8 mouse cellular contexts compared by ENCODE assay signal in the genomic region with DNA sequence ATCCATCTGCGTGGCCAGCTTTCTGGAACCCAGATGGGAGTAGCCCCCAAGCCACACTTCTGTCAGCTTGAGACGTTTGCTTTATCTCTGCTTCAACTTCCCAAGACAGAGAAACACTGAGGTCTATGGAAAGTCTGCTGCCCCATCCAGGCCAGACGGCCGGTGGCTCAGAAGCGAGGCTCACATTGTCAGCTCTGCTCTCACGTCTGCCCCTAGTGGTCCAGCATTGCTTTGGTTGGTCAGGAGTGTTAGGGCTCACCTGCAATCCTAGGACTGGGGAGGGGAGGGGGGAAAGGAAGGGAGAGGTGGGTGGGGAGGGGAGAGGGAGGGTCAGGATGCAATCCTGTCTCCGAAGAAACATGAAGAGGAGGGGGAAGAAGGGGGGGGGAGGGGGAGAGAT. TPM values are rescaled to one million over a fixed set of nuclear protein-coding genes. Genes with fewer than 3 reads are reported as not detected.
DNase-seq lines count a peak whose midpoint lies in the region; ATAC-seq lines count a peak whose summit lies in the region.

No protein-coding gene starts in this region.

- peaks cover 11% of the 10 kb centered on the region for H3K4me1 ChIP-seq in forebrain, embryonic 11.5 days (replicated peaks; ENCODE audit: control insufficient read depth, insufficient read depth, low read length)
- 0 out of 2 replicates have a peak, but pooled peaks cover 8% of the 10 kb centered on the region for H3K4me1 ChIP-seq in forebrain, embryonic 15.5 days
- H3K4me1 ChIP-seq in midbrain, embryonic 11.5 days (ENCODE audit: control insufficient read depth, insufficient read depth, low read length) = peaks cover 13% of the 10 kb centered on the region
- H3K4me1 ChIP-seq in midbrain, embryonic 16.5 days (ENCODE audit: control insufficient read depth, insufficient read depth, low read length) = peaks cover 11% of the 10 kb centered on the region

- H3K27me3 ChIP-seq in forebrain, embryonic 11.5 days (ENCODE audit: control insufficient read depth, insufficient read depth, low read length) = no peaks in the 10 kb centered on the region
- H3K27me3 ChIP-seq in forebrain, embryonic 15.5 days = no peaks in the 10 kb centered on the region
- H3K27me3 ChIP-seq in midbrain, embryonic 11.5 days (ENCODE audit: control insufficient read depth, insufficient read depth, low read length) = no peaks in the 10 kb centered on the region
- H3K27me3 ChIP-seq in midbrain, embryonic 16.5 days (ENCODE audit: control insufficient read depth, insufficient read depth, low read depth, low read length) = no peaks in the 10 kb centered on the region
- no peaks in the 10 kb centered on the region for H3K27me3 ChIP-seq in splenic B cell, adult 2 months (ENCODE audit: control insufficient read depth, insufficient read depth, low read length, poor library complexity, severe bottlenecking)

- H3K4me2 ChIP-seq in forebrain, embryonic 11.5 days (ENCODE audit: low read depth, low read length, severe bottlenecking) = no peak overlapping the region
- H3K4me2 ChIP-seq in forebrain, embryonic 15.5 days (replicated peaks) = no peak overlapping the region
- H3K4me2 ChIP-seq in midbrain, embryonic 11.5 days = no peak overlapping the region
- H3K4me2 ChIP-seq in midbrain, embryonic 16.5 days (ENCODE audit: low read length) = no peak overlapping the region

- no peak overlapping the region for H3K4me3 ChIP-seq in forebrain, embryonic 11.5 days (ENCODE audit: low read depth, low read length)
- no peak overlapping the region for H3K4me3 ChIP-seq in forebrain, embryonic 15.5 days
- no peak overlapping the region for H3K4me3 ChIP-seq in midbrain, embryonic 11.5 days (ENCODE audit: low read depth, low read length)
- no peak overlapping the region for H3K4me3 ChIP-seq in midbrain, embryonic 16.5 days (ENCODE audit: low read depth, low read length)

- no peaks in the 10 kb centered on the region for H3K36me3 ChIP-seq in forebrain, embryonic 11.5 days (ENCODE audit: control insufficient read depth, insufficient read depth, low read length)
- no peaks in the 10 kb centered on the region for H3K36me3 ChIP-seq in forebrain, embryonic 15.5 days
- H3K36me3 ChIP-seq in midbrain, embryonic 11.5 days (ENCODE audit: control insufficient read depth, insufficient read depth, low read length) = no peaks in the 10 kb centered on the region
- no peaks in the 10 kb centered on the region for H3K36me3 ChIP-seq in midbrain, embryonic 16.5 days (ENCODE audit: control insufficient read depth, insufficient read depth, low read length)
- no peaks in the 10 kb centered on the region for H3K36me3 ChIP-seq in splenic B cell, adult 2 months (ENCODE audit: control insufficient read depth, insufficient read depth, low read length, poor library complexity, severe bottlenecking)

- DNase-seq in forebrain, embryonic 11.5 days (ENCODE audit: low spot score) = peak; percentile 79
- DNase-seq in midbrain, embryonic 11.5 days (ENCODE audit: low spot score, missing footprints) = peak; percentile 89
- peak; percentile 70 to 85 for DNase-seq in cerebellum, postnatal 14 days
- DNase-seq in kidney, postnatal 4 days = peak; percentile 74 to 83
- DNase-seq in splenic B cell, adult 2 months (ENCODE audit: low read depth, low spot score) = peak; percentile 67
- no peak for DNase-seq in left cerebral cortex, postnatal 10 days (ENCODE audit: extremely low spot score in 1 of 2, low spot score in 2 of 2)

- H3K9ac ChIP-seq in forebrain, embryonic 11.5 days (ENCODE audit: low read length) = no peak overlapping the region
- H3K9ac ChIP-seq in forebrain, embryonic 15.5 days (replicated peaks) = no peak overlapping the region
- no peak overlapping the region for H3K9ac ChIP-seq in midbrain, embryonic 11.5 days (ENCODE audit: low read length)
- no peak overlapping the region for H3K9ac ChIP-seq in midbrain, embryonic 16.5 days (ENCODE audit: low read depth, low read length)

- H3K9me3 ChIP-seq in forebrain, embryonic 11.5 days (ENCODE audit: control insufficient read depth, low read length) = no peaks in the 10 kb centered on the region
- H3K9me3 ChIP-seq in forebrain, embryonic 15.5 days = no peaks in the 10 kb centered on the region
- H3K9me3 ChIP-seq in midbrain, embryonic 11.5 days (ENCODE audit: control insufficient read depth, low read length) = no peaks in the 10 kb centered on the region
- H3K9me3 ChIP-seq in midbrain, embryonic 16.5 days (replicated peaks; ENCODE audit: control insufficient read depth, low read length, poor library complexity, severe bottlenecking) = no peaks in the 10 kb centered on the region

- no peak for ATAC-seq in forebrain, embryonic 11.5 days (replicated peaks; ENCODE audit: low FRiP score)
- no peak for ATAC-seq in forebrain, embryonic 15.5 days (replicated peaks)
- no peak for ATAC-seq in midbrain, embryonic 11.5 days (ENCODE audit: low FRiP score)
- no peak for ATAC-seq in midbrain, embryonic 16.5 days

- intact Hi-C loops in left cerebral cortex, postnatal 10 days (cut with DNase I) = no loop called here

- H3K27ac ChIP-seq in forebrain, embryonic 11.5 days (ENCODE audit: low read depth, low read length) = no peak overlapping the region
- no peak overlapping the region for H3K27ac ChIP-seq in forebrain, embryonic 15.5 days (replicated peaks)
- no peak overlapping the region for H3K27ac ChIP-seq in midbrain, embryonic 11.5 days (ENCODE audit: low read depth, low read length)
- no peak overlapping the region for H3K27ac ChIP-seq in midbrain, embryonic 16.5 days (ENCODE audit: low read length)

- 14% methylated on average over 7 of the region's 7 CpGs for WGBS in forebrain, embryonic 11.5 days
- WGBS in forebrain, embryonic 15.5 days = 14% methylated on average over 7 of the region's 7 CpGs
- WGBS in midbrain, embryonic 11.5 days = 17% methylated on average over 7 of the region's 7 CpGs
- 17% methylated on average over 7 of the region's 7 CpGs for WGBS in midbrain, embryonic 16.5 days

RNA-seq across cellular contexts. Expression of gene Plxdc1, which starts 38.8 kb away (rescaled TPM):
- 0.20 TPM in 1 of 2 replicates, not detected in the other for polyA plus RNA-seq in forebrain, embryonic 11.5 days (2014; fragmentation: Nextera tagmentation; extraction: Ambion mirVana)
- 0.65 and 0.89 TPM in 2 replicates for polyA plus RNA-seq in forebrain, embryonic 15.5 days (2015; fragmentation: Nextera tagmentation; extraction: Ambion mirVana)
- polyA plus RNA-seq in midbrain, embryonic 11.5 days (2014; fragmentation: Nextera tagmentation; extraction: Ambion mirVana) = 0.14 TPM in 1 of 2 replicates, not detected in the other
- polyA plus RNA-seq in midbrain, embryonic 16.5 days (2015; fragmentation: Nextera tagmentation; extraction: Ambion mirVana) = 2.7 and 3.1 TPM in 2 replicates
- total RNA-seq in left cerebral cortex, postnatal 10 days (2021) = 1 to 10 TPM; 5.9 to 8.3 TPM

RNA-seq across cellular contexts. Expression of gene Arl5c, which starts 48.6 kb away (rescaled TPM):
- polyA plus RNA-seq in forebrain, embryonic 11.5 days (2014; fragmentation: Nextera tagmentation; extraction: Ambion mirVana) = 10.4 and 12.3 TPM in 2 replicates
- polyA plus RNA-seq in forebrain, embryonic 15.5 days (2015; fragmentation: Nextera tagmentation; extraction: Ambion mirVana) = 6.9 and 7.0 TPM in 2 replicates
- polyA plus RNA-seq in midbrain, embryonic 11.5 days (2014; fragmentation: Nextera tagmentation; extraction: Ambion mirVana) = 6.7 and 8.9 TPM in 2 replicates
- 6.3 and 8.4 TPM in 2 replicates for polyA plus RNA-seq in midbrain, embryonic 16.5 days (2015; fragmentation: Nextera tagmentation; extraction: Ambion mirVana)
- total RNA-seq in left cerebral cortex, postnatal 10 days (2021) = 1 to 10 TPM; 2.6 to 3.7 TPM

Comparison
In these comparisons a context has a peak if more than half of its experiments do, and no peak if none do; other contexts are left out.
1. DNase-seq: peak in forebrain, embryonic 11.5 days (single experiment), midbrain, embryonic 11.5 days (single experiment), cerebellum, postnatal 14 days (2 of 2), kidney, postnatal 4 days (2 of 2) and splenic B cell, adult 2 months (single experiment); none in left cerebral cortex, postnatal 10 days (0 of 2).